ENCODE assay signal across 19 mouse cellular contexts in genomic region chr4:62587067-62587466, GRCm38 (mm10). TPM values are rescaled to one million over a fixed set of nuclear protein-coding genes. Genes with fewer than 3 reads are reported as not detected.
DNase-seq lines count a peak whose midpoint lies in the region; ATAC-seq lines count a peak whose summit lies in the region.
"Had no signal": no experiment of that assay in that cellular context is flagged by ENCODE, and none has a peak within 500 bp of the region (broad histone marks: within the 10 kb centered on the region; RNA-seq: fewer than 3 reads in every experiment).

No protein-coding gene starts in this region.

- ATAC-seq in CD4-positive, CD25-positive, alpha-beta regulatory T cell, adult 4 months = peak; percentile 54
- ATAC-seq: forebrain, embryonic 14.5 days; forebrain, postnatal 0 days; intestine, embryonic 16.5 days had no signal

- peak; percentile 14 for DNase-seq in thymus, postnatal 25 days
- DNase-seq in thymus, postnatal 0 days (ENCODE audit: low spot score) = no peak
- peak; percentile 69 for DNase-seq in induced T-regulatory cell, adult 2 months (ENCODE audit: low read depth)
- no peak for DNase-seq in adrenal gland, postnatal 25 days
- no peak for DNase-seq in neural tube, embryonic 10.5 days (ENCODE audit: extremely low spot score, low spot score)
- DNase-seq in adrenal gland, postnatal 36 days = no peak
- DNase-seq: adrenal gland, postnatal 14 days; cerebellum, adult 2 months; cerebellum, adult 9-11 months; cerebellum, postnatal 25 days; forebrain, postnatal 0 days; gastrocnemius, postnatal 25 days; heart, adult 2 months; heart, postnatal 14 days; kidney, adult 18-20 months had no signal

RNA-seq across cellular contexts. Expression of gene Rgs3, which starts 27.4 kb away (rescaled TPM):
- 14.7 and 18.0 TPM in 2 replicates for polyA plus RNA-seq in thymus, postnatal 0 days (2015; fragmentation: Nextera tagmentation; extraction: Ambion mirVana)
- polyA plus RNA-seq in CD4-positive, CD25-positive, alpha-beta regulatory T cell, adult 4 months (2017; shearing (Covaris generic)) = 10 to 100 TPM; 50.0 to 66.9 TPM
- total RNA-seq in adrenal gland, postnatal 25 days (2021) = 31.5 TPM in 2 replicates
- total RNA-seq in adrenal gland, postnatal 36 days (2021) = 10 to 100 TPM; 27.3 to 40.2 TPM
- total RNA-seq: MEL had no signal

Comparison
In these comparisons a context has a peak if more than half of its experiments do, and no peak if none do; other contexts are left out.
1. DNase-seq: peak in thymus, postnatal 25 days (single experiment) and induced T-regulatory cell, adult 2 months (single experiment); none in thymus, postnatal 0 days (single experiment), adrenal gland, postnatal 25 days (single experiment), neural tube, embryonic 10.5 days (single experiment) and adrenal gland, postnatal 36 days (0 of 2).